Mouse (Mus musculus) heart, adult 9 months (tissue): ENCODE measurements around the gene Gpr135.

ENCODE experiments used
- DNase-seq, 2 experiments: peaks; one replicate each; pipeline ENCODE4 v3.0.0; 2022; ENCODE audit warnings: low spot score in 2 of 2

Gpr135 gene

DNA sequence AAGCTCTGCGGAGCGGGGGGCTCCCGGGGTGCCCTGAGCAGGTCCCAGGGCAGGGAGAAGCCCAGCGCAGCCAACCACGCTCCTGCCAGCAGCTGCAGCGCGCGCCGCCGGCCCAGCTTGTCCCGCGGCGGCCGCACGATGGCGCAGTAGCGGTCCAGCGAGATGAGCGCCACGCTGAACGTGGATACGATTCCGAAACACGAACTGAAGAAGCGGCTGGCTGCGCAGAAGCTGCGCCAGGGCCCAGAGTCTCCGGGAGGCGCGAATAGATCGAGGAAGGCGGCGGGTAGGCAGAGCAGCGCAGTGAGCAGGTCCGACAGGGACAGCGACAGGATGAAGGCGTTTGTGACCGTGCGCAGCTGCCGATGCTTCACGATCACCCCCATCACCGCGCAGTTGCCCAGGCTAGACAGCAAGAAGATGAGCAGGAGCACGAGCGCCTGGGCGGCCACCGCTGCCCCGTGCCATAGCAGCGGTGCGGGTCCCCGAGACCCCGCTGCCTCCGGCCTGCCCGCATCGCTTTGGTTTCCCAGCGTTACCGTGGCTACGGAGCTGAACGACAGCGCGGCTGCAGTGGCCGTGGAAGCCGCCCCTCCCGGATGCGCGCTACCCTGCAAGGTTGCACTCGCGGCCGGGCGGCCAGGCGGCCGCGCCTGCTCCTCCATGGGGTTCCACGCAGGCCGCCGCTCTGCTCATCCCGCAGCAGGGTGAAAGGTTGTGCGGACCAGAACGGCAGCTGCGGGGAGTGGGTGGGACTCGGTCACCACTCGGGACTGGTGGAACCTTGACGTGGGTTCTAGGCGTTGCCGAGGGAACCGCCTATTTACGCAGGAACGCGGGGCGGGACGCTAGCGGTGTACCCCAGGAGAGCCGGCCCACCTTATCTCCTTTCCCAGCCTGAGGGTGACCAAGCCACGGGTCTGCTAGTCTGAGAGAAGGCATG lies at the start of gene Gpr135:
Gene Gpr135, minus strand, starts transcription at position 799 of the 943 bp plus-strand sequence.
- peak; percentile 76 to 81 for DNase-seq

DNA sequence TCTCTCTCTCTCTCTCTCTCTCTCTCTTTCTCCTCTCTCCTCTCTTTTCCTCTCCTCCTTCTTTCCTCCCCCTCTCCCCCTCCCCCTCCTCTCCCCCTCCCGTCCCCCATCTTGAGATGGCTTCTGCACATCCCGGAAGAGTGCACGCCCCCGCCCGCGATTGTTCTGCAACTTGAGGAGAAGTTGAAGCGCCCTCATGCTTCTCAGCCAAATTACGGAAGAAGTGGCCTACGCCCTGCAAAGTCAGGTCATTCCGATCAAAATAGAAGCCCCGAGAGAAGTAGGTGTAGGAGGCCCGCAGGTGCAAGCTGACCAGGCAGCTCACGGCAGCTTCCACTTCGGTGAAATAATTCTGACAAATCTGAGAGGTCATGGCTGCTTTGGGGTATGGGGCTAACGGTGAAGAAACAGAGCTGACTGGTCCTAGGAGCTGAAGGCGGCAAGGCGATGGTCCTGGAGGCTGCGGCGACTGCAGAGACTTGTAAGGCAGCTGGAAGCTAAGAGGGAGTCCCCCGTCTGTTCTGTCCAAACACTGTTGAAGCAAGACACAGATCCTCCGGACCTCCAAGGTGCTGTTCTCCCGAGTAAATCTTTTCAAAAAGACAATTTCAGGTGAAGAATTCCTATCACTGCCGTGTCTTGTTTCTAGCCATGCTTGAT lies 44.9 kb upstream of the Gpr135 start:
- no peak for DNase-seq

- peak in 1 of 2 experiments; percentile 19 for DNase-seq
These were observed 44.2 kb upstream of the Gpr135 start for GRCm38 (mm10) chr12:72115126-72115525.

- peak; percentile 42 to 75 for DNase-seq
These were observed 33.8 kb upstream of the Gpr135 start for GRCm38 (mm10) chr12:72104525-72105281.

GRCm38 (mm10) chr12:72104027-72104426 lies 33.1 kb upstream of the Gpr135 start:
- DNase-seq = no peak

- no peak for DNase-seq
These were observed 31.9 kb upstream of the Gpr135 start for GRCm38 (mm10) chr12:72102776-72103175.

DNA sequence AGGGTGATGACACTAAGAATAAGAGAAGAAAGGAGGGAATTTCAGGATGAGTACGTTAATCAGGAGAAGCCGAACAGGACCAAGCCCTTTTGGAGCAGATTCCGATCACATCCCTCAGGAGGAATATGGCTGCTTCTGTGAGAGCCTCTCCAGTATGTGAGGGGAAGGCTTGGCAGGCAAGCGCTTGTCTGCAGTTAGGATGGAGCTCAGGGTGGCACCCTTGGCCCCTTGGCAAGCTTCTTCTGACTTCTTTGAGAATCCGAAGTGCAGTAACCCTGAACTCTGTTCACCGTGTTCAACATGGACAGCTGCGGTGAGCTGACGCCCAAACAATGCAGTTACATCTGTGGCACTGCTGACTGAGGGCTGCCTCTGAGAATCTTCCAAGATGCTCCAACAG lies 26.0 kb upstream of the Gpr135 start:
- DNase-seq = no peak

GRCm38 (mm10) chr12:72089802-72090201 lies 18.9 kb upstream of the Gpr135 start:
- DNase-seq = no peak

DNA sequence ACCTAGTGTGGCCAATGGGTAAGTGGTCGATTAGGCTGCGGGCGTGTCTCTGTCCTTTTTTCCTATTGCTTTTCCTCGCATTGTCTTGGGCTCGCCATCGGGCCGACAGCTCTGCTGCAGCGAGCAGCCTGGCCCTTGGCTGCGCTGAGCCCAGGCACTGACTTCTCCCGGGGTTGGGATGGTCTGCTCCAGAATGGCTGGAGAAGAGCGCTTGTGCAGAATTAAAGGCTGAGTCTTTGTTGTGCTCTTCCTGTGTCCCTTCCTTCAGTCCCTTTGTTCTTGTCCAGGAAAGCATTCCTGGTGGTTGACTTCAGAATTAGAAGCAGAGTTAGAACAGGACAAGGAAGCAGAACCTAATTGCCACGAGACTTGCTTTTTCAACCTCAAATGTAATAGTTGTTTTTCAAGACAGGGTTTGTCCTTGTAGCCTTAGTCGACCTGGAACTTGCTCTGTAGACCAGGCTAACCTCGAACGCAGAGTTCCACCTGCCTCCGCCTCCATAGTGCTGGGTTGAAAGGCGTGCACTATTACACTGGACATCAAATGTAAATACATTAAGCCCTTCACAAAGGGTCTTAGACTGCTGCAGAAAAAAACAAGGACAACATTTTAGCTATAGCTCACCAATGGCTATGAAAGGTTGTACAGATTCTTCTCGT lies 15.4 kb upstream of the Gpr135 start:
- no peak for DNase-seq

- DNase-seq = peak; percentile 100
These were observed 14.6 kb upstream of the Gpr135 start, which contains the start of the genes L3hypdh and Jkamp for GRCm38 (mm10) chr12:72085329-72086165. TSS of gene L3hypdh (minus strand) at chr12:72085439. TSS of gene Jkamp (plus strand) at chr12:72085589.

DNA sequence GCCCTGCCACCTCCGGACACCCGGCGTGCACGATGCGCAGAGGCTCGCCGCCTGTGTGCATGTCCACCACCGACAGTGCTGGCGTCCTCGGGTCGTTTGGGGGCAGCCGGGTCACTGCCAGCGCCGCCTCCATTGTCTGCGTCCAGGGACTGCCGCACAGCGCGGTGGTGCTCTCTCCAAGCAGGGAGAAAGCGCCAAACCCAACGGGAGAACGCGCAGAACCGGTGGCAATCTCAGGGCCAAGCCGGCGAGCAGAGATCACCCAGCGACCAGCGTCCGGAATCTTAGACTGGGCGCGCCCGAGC lies 14.1 kb upstream of the Gpr135 start:
- DNase-seq = no peak

DNA sequence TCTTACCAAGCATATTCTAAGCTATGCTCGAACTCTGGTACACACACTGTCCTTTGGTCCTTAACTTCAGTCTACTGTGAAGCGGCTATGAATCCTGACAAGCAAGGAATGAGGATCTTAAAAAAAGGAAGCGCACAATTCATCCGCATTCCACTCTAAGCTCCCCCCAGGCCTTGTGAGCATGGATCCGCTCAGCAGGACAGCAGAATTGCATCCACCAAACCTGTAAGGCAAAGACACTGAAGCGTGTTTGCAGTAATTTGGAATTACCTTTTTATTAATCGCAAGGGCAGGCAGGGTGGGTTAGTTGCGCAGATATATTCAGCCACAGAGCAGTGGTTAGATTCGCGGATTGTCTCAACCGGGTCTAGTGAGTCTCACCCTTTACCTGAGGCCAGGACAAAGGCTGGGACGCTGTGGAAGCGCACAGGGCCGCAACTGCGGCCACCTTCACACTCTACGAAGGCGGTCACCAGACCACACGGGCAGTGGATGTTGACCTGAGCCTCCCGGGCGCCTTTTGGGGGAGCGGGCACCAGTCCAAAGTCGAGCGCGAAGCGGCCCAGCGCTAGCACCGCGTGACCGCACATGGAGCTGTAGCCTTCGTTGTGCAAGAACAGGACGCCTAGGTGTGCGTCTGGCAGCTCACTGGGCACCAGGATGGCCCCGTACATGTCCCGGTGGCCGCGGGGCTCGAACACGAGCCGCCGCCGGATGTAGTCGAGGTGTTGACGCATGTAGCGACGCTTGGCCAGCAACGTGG lies 13.5 kb upstream of the Gpr135 start:
- no peak for DNase-seq

DNA sequence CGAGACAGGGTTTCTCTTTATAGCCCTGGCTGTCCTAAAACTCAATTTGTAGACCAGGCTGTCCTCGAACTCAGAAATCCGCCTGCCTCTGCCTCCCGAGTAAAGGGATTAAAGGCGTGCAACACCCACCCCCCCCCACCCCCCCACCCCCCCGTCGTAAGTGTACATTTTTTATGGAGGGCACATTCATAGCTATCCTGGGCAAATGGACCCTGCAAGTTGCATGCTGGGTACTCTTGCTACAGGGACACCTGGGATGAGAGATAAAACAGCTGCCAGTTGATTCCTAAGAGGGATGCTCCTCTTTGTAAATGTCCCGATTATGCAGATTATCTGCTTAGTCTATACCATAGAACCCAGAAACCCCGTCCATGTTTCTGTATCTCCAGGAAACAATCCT lies 12.3 kb upstream of the Gpr135 start:
- no peak for DNase-seq

- DNase-seq = no peak
These were observed 11.4 kb upstream of the Gpr135 start for GRCm38 (mm10) chr12:72082370-72082769.

GRCm38 (mm10) chr12:72081961-72082360 lies 11.0 kb upstream of the Gpr135 start:
- DNase-seq = no peak

DNA sequence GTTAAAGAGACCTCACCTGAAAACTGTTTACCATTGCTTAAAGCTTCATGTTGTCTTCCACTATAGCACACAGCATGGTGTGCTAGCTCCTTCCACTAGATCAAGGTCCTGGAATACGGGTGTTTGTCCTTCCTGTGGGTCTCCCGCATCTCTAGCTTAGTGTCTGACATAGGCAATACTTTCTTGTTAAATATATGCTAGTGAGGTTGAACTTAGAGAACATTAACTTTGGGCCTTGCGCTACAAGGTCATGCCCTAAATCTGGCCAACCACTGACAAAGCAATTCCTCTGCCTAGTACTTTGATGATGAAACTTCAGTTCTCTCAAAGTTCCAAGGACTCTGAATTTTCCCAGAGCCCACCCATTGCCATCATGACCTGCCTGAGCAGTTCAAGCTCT lies 7.3 kb upstream of the Gpr135 start:
- no peak for DNase-seq

DNA sequence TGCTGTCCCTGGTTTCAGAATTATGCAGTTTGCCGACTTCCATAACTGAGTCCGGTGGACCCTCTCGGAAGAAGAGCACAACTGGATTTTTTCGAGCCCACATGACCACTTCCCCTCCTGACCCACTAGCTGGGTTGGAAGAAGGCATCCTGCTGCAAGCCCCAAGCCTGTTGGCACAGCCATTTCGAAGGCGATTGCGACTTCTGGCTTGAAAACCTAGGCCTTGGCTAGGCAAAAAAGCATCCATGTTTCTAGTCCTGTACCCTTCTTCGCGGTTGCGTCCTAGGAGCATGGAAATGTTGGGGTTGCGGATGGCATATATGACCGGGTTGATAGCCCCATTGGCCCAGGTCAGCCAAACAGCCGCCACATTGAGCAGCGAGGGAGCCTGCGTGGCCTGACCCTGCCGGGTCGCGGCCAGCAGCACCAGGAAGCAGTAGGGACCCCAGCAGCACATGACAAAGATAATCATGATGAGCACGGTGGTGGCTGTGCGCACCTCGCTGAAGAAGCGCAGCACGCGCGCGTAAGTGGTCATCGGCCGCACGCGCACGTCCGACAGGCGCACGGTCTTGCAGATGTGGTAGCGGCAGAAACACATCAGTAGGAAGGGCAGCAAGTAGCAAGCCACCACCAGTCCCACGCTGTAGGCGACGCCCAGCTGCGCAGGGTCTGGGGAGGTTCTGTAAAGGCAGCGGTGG lies 1.1 kb downstream of the Gpr135 start:
- DNase-seq = no peak

DNA sequence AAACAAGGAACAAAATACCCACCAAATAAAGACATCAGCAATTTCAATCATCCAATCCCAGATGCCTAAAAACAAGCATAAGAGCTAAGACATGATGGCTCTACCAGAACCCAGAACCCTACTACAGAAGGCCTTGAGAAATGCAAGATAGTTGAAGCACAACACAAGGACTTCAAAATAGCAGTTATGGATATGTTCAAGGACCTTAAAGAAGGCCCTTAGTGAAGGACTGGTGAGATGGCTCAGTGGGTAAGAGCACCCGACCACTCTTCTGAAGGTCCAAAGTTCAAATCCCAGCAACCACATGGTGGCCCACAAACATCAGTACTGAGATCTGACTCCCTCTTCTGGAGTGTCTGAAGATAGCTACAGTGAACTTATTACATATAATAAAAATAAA lies 13.1 kb downstream of the Gpr135 start:
- no peak for DNase-seq

DNA sequence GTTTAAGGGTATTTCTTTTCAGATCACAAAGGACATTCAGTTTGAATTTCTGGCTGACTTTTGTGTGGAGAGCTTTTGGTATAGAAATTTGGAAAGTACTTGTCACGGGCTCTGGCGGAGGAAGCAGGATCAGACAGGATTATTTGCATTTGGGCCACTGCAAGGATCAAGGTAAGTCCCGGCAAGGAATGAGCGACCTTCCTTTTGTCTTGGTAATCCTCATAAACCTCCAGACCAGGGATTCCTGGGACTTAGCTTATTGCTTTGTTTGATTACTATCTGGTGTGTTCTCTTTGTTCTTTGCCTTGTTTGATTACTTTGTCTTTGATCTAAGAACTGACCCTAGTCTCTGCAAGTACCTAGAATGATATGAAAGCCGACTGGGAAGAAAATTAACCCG lies 17.1 kb downstream of the Gpr135 start:
- DNase-seq = no peak
